Mouse (Mus musculus): Measurements from ENCODE around the gene Cdk7. TPM values are rescaled to one million over a fixed set of nuclear protein-coding genes. Genes with fewer than 3 reads are reported as not detected.

Cdk7 gene
- polyA plus RNA-seq (2015; fragmentation: Nextera tagmentation; extraction: Ambion mirVana), result 38.9 and 39.8 TPM in 2 replicates

GRCm38 (mm10) chr13:100730861-100731176, at the start of gene Cdk7:
Cdk7 (minus strand) TSS chr13:100730939.
- Histone ChIP-seq H3K4me3 (peak within 1 kb of the TSS; percentile 95), H3K4me2 (peak within 1 kb of the TSS; percentile 91), H3K36me3 (peaks cover 17% of the 10 kb centered on the region), H3K4me1 (replicated peaks) (peaks cover 23% of the 10 kb centered on the region), H3K27ac (replicated peaks) (peak within 1 kb of the TSS; percentile 90), H3K9me3 (no peaks in the 10 kb centered on the region), H3K27me3 (no peaks in the 10 kb centered on the region), H3K9ac (peak within 1 kb of the TSS; percentile 95)
- peak; percentile 99 for ATAC-seq (ENCODE audit: low FRiP score, low read depth)
- under 1% methylated on average over 19 of the region's 19 CpGs for WGBS

- Histone ChIP-seq H3K4me2 (no peak overlapping the region), H3K27me3 (no peaks in the 10 kb centered on the region), H3K27ac (replicated peaks) (no peak overlapping the region), H3K9ac (no peak overlapping the region), H3K9me3 (no peaks in the 10 kb centered on the region), H3K36me3 (no peaks in the 10 kb centered on the region), H3K4me1 (replicated peaks) (peaks cover 13% of the 10 kb centered on the region), H3K4me3 (no peak overlapping the region)
- WGBS, result 86% methylated on average over 3 of the region's 3 CpGs
- no peak for ATAC-seq (ENCODE audit: low FRiP score, low read depth)
These were observed 46.8 kb upstream of the Cdk7 start for GRCm38 (mm10) chr13:100777491-100777890.

GRCm38 (mm10) chr13:100776710-100777109, 46.0 kb upstream of the Cdk7 start:
- H3K9ac ChIP-seq, result no peak overlapping the region
- 68% methylated on average over 6 of the region's 6 CpGs for WGBS

GRCm38 (mm10) chr13:100776056-100776419, 45.3 kb upstream of the Cdk7 start:
- Histone ChIP-seq H3K4me2 (peak overlapping the region; percentile 95), H3K36me3 (no peaks in the 10 kb centered on the region), H3K9me3 (no peaks in the 10 kb centered on the region), H3K4me1 (replicated peaks) (peaks cover 13% of the 10 kb centered on the region), H3K27ac (replicated peaks) (peak overlapping the region; percentile 44; the same call in 1 of the 2 replicates), H3K9ac (peak overlapping the region; percentile 45; the same call in 1 of the 2 replicates), H3K4me3 (peak overlapping the region; percentile 54), H3K27me3 (no peaks in the 10 kb centered on the region)
- ATAC-seq (ENCODE audit: low FRiP score, low read depth), result no peak; the same call in 1 of the 2 replicates
- 14% methylated on average over 8 of the region's 8 CpGs for WGBS

More at GRCm38 (mm10) chr13:100776710-100777109, 46.0 kb upstream of the Cdk7 start:
- ATAC-seq (ENCODE audit: low FRiP score, low read depth), result no peak
- H3K4me2 ChIP-seq, result peak overlapping the region; percentile 95
- H3K36me3 ChIP-seq, result no peaks in the 10 kb centered on the region
- no peak overlapping the region for H3K4me3 ChIP-seq
- no peak overlapping the region for H3K27ac ChIP-seq (replicated peaks)
- H3K27me3 ChIP-seq, result no peaks in the 10 kb centered on the region
- no peaks in the 10 kb centered on the region for H3K9me3 ChIP-seq
- H3K4me1 ChIP-seq (replicated peaks), result peaks cover 13% of the 10 kb centered on the region

DNA sequence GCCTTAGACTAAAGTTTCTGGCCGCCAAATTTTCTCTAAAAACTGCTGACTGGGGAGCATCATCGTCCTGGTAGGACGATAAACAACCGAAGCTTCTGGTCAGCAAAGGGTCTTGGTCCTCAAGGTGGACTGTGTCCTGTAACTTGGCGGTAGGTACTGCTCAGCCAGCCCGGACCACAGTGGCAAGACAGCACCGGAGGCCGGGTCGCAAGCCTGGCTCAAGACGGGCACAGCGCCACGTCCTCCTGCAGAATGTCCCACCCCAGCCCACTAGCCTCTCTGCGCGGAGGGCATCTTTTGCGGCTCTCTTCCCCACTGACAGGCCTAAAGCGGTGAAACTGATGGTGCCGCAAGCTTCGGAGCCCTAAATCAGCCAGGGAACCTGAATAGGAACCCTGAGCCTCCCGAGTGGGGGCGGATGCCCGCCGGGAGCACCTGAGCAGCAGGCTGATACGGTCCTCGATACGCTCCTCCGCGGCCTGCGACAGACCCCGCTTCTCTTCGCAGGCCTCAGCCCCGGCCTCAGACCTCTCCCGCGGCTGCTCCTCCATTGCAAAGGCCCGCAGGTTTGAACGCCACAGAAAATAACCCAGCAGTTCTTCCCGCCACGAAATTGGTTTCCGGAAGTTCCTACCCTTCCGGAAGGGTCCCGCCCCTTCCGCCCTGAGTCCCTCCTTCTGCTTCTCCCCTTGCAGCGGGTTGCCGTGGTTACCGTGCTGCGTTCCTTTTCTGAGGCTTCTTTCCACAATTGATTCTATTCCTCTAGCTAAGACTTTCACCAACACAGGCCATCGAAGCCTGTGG, 44.7 kb upstream of the Cdk7 start, which contains the start of gene Cenph:
Gene Cenph (minus strand): TSS at position 648 of the 804 bp plus-strand sequence.
- H3K27ac ChIP-seq (replicated peaks), result peak within 1 kb of the TSS; percentile 44; the same call in 1 of the 2 replicates
- under 1% methylated on average over 46 of the region's 46 CpGs for WGBS
- H3K4me1 ChIP-seq (replicated peaks), result peaks cover 13% of the 10 kb centered on the region
- peak within 1 kb of the TSS; percentile 45 for H3K9ac ChIP-seq
- H3K36me3 ChIP-seq, result no peaks in the 10 kb centered on the region
- H3K4me3 ChIP-seq, result peak within 1 kb of the TSS; percentile 54
- ATAC-seq (ENCODE audit: low FRiP score, low read depth), result peak; percentile 97
- no peaks in the 10 kb centered on the region for H3K9me3 ChIP-seq
- H3K4me2 ChIP-seq, result peak within 1 kb of the TSS; percentile 95
- H3K27me3 ChIP-seq, result no peaks in the 10 kb centered on the region

GRCm38 (mm10) chr13:100774704-100775103, 44.0 kb upstream of the Cdk7 start:
- Histone ChIP-seq H3K4me1 (replicated peaks) (peaks cover 13% of the 10 kb centered on the region), H3K4me2 (peak overlapping the region; percentile 95), H3K36me3 (no peaks in the 10 kb centered on the region), H3K9me3 (no peaks in the 10 kb centered on the region), H3K4me3 (peak overlapping the region; percentile 54), H3K27ac (replicated peaks) (no peak overlapping the region), H3K27me3 (no peaks in the 10 kb centered on the region), H3K9ac (no peak overlapping the region; the same call in 1 of the 2 replicates)
- no peak for ATAC-seq (ENCODE audit: low FRiP score, low read depth)

GRCm38 (mm10) chr13:100755329-100755728, 24.6 kb upstream of the Cdk7 start:
- Histone ChIP-seq H3K4me3 (no peak overlapping the region), H3K27me3 (no peaks in the 10 kb centered on the region), H3K27ac (replicated peaks) (no peak overlapping the region), H3K4me2 (no peak overlapping the region), H3K4me1 (replicated peaks) (no peaks in the 10 kb centered on the region), H3K9me3 (no peaks in the 10 kb centered on the region), H3K9ac (no peak overlapping the region), H3K36me3 (no peaks in the 10 kb centered on the region)
- WGBS, result 93% methylated on average over 2 of the region's 2 CpGs
- ATAC-seq (ENCODE audit: low FRiP score, low read depth), result no peak

DNA sequence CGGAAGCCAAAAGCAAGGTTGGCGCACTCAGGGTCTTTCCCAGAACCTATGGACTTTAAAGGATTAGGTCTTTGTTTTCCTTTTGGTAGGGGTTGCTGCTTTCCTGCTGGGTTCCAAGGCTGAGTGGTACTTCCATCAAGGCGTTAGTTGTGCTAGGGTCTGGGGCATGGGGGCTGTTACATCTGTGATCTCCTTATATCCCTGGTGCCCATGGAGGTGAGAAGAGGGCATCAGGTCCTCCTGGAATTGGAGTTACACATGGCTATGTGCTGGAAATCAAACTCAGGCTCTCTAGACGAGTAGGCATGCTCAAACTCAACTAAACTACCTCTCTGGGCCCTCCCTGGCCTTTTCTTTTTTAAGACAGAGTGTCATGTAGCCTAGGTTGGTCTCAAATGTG, 23.4 kb upstream of the Cdk7 start:
- H3K4me1 ChIP-seq (replicated peaks), result no peaks in the 10 kb centered on the region
- H3K4me2 ChIP-seq, result no peak overlapping the region
- WGBS, result 78% methylated on average over 4 of the region's 4 CpGs
- H3K27ac ChIP-seq (replicated peaks), result no peak overlapping the region
- no peak for ATAC-seq (ENCODE audit: low FRiP score, low read depth)
- H3K27me3 ChIP-seq, result no peaks in the 10 kb centered on the region
- H3K36me3 ChIP-seq, result no peaks in the 10 kb centered on the region
- H3K9me3 ChIP-seq, result no peaks in the 10 kb centered on the region
- no peak overlapping the region for H3K4me3 ChIP-seq
- H3K9ac ChIP-seq, result no peak overlapping the region

DNA sequence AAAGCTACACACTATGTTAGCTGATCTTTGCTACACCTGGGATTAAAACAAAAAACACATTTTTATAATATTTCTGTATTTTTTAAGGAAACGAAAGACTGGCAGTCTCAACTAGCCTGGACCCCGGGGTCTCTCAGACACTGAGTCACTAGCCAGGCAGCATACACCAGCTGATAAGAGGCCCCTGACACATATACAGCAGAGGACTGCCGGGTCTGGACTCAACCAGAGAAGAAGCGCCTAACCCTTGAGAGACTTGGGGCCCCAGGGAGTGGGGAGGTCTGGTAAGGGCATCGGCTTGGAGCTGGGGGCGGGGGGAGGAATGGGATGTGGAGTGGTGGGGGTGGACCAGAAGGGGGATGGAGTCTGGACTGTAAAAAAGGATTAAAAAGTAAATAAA, 22.3 kb upstream of the Cdk7 start:
- no peak overlapping the region for H3K27ac ChIP-seq (replicated peaks)
- H3K27me3 ChIP-seq, result no peaks in the 10 kb centered on the region
- WGBS, result 94% methylated on average over 6 of the region's 6 CpGs
- no peak for ATAC-seq (ENCODE audit: low FRiP score, low read depth)
- no peaks in the 10 kb centered on the region for H3K4me1 ChIP-seq (replicated peaks)
- no peaks in the 10 kb centered on the region for H3K36me3 ChIP-seq
- no peak overlapping the region for H3K9ac ChIP-seq
- no peak overlapping the region for H3K4me2 ChIP-seq
- no peak overlapping the region for H3K4me3 ChIP-seq
- H3K9me3 ChIP-seq, result no peaks in the 10 kb centered on the region

DNA sequence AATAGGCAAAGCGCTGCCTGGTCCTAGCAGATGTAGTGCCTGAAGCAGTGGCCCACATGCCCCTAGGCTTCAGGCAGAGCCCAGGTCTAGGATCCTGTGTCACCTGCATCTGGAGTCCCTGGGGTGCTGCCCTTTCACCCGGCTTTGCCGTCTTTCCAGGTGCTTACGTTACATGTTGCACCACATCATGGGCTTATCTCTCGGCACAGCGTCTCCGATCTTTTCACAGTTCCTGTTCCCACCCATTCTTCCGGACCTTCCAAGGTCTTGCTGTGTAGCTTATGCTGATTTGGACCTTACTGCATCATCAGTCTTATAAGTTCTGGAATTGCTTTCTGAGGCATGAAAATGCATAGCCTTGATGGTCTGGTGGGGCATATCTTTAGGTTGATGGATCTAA, 21.8 kb upstream of the Cdk7 start:
- WGBS, result 96% methylated on average over 8 of the region's 8 CpGs
- Histone ChIP-seq H3K9ac (no peak overlapping the region), H3K4me1 (replicated peaks) (no peaks in the 10 kb centered on the region), H3K27ac (replicated peaks) (no peak overlapping the region), H3K36me3 (no peaks in the 10 kb centered on the region), H3K9me3 (no peaks in the 10 kb centered on the region), H3K27me3 (no peaks in the 10 kb centered on the region), H3K4me3 (no peak overlapping the region), H3K4me2 (no peak overlapping the region)
- ATAC-seq (ENCODE audit: low FRiP score, low read depth), result no peak

GRCm38 (mm10) chr13:100751402-100751801, 20.7 kb upstream of the Cdk7 start:
- H3K4me1 ChIP-seq (replicated peaks), result no peaks in the 10 kb centered on the region

GRCm38 (mm10) chr13:100750799-100751198, 20.1 kb upstream of the Cdk7 start:
- no peak for ATAC-seq (ENCODE audit: low FRiP score, low read depth)
- H3K36me3 ChIP-seq, result no peaks in the 10 kb centered on the region
- H3K4me3 ChIP-seq, result no peak overlapping the region
- no peak overlapping the region for H3K27ac ChIP-seq (replicated peaks)
- no peaks in the 10 kb centered on the region for H3K4me1 ChIP-seq (replicated peaks)
- no peak overlapping the region for H3K4me2 ChIP-seq
- H3K9me3 ChIP-seq, result no peaks in the 10 kb centered on the region
- 81% methylated on average over 5 of the region's 5 CpGs for WGBS
- H3K27me3 ChIP-seq, result no peaks in the 10 kb centered on the region
- H3K9ac ChIP-seq, result no peak overlapping the region

More at GRCm38 (mm10) chr13:100751402-100751801, 20.7 kb upstream of the Cdk7 start:
- Histone ChIP-seq H3K4me2 (no peak overlapping the region), H3K9ac (no peak overlapping the region), H3K27ac (replicated peaks) (no peak overlapping the region), H3K36me3 (no peaks in the 10 kb centered on the region), H3K27me3 (no peaks in the 10 kb centered on the region), H3K9me3 (no peaks in the 10 kb centered on the region), H3K4me3 (no peak overlapping the region)
- ATAC-seq (ENCODE audit: low FRiP score, low read depth), result no peak
- 87% methylated on average over 3 of the region's 3 CpGs for WGBS
